19 mouse cellular contexts compared by ENCODE assay signal in genomic region chrX:163850915-163851599, GRCm38 (mm10).
"Had no signal": no experiment of that assay in that cellular context is flagged by ENCODE, and none has a peak within 500 bp of the region (broad histone marks: within the 10 kb centered on the region; RNA-seq: fewer than 3 reads in every experiment).

No protein-coding gene starts in this region.

- H3K9ac ChIP-seq: intestine, embryonic 15.5 days; limb, embryonic 13.5 days; liver, embryonic 13.5 days; lung, embryonic 14.5 days; neural tube, embryonic 12.5 days; neural tube, embryonic 15.5 days had no signal

- H3K4me2 ChIP-seq: intestine, embryonic 15.5 days; limb, embryonic 13.5 days; liver, embryonic 13.5 days; lung, embryonic 14.5 days; midbrain, embryonic 11.5 days; neural tube, embryonic 12.5 days; neural tube, embryonic 15.5 days had no signal

- H3K4me3 ChIP-seq: intestine, embryonic 15.5 days; limb, embryonic 10.5 days; limb, embryonic 13.5 days; liver, embryonic 13.5 days; megakaryocyte, embryonic 14.5 days; neural tube, embryonic 12.5 days; neural tube, embryonic 15.5 days had no signal

- H3K36me3 ChIP-seq: intestine, embryonic 15.5 days; limb, embryonic 10.5 days; limb, embryonic 13.5 days; liver, embryonic 13.5 days; neural tube, embryonic 12.5 days; neural tube, embryonic 15.5 days had no signal

- H3K4me1 ChIP-seq: intestine, embryonic 15.5 days; limb, embryonic 10.5 days; limb, embryonic 13.5 days; liver, embryonic 13.5 days; neural tube, embryonic 12.5 days; neural tube, embryonic 15.5 days had no signal

- H3K27me3 ChIP-seq: neural tube, embryonic 12.5 days had no signal

- H3K27ac ChIP-seq: intestine, embryonic 15.5 days; limb, embryonic 10.5 days; limb, embryonic 13.5 days; liver, embryonic 13.5 days; neural tube, embryonic 12.5 days; neural tube, embryonic 15.5 days had no signal

- ATAC-seq: intestine, embryonic 15.5 days; lung, postnatal 0 days had no signal

- H3K9me3 ChIP-seq: intestine, embryonic 15.5 days; limb, embryonic 10.5 days; limb, embryonic 13.5 days; liver, embryonic 13.5 days; megakaryocyte, embryonic 14.5 days; neural tube, embryonic 12.5 days; neural tube, embryonic 15.5 days had no signal

- DNase-seq: kidney, adult 11 months; kidney, adult 9 months; kidney, postnatal 14 days; kidney, postnatal 4 days; liver; liver, embryonic 13.5 days; lung, embryonic 14.5 days; lung, postnatal 4 days; midbrain, embryonic 14.5 days; thymus, adult 18-20 months; thymus, postnatal 36 days had no signal
